ENCODE assay signal across 8 mouse cellular contexts in genomic region chr1:131910001-131910648, GRCm38 (mm10). TPM values are rescaled to one million over a fixed set of nuclear protein-coding genes. Genes with fewer than 3 reads are reported as not detected.
DNase-seq lines count a peak whose midpoint lies in the region; ATAC-seq and TF ChIP-seq lines count a peak whose summit lies in the region.

Gene Nucks1, plus strand, starts transcription at chr1:131910534.

- H3K4me1 ChIP-seq in hindbrain, embryonic 10.5 days (replicated peaks): peaks cover 19% of the 10 kb centered on the region
- peaks cover 7% of the 10 kb centered on the region; the same call in 1 of the 2 replicates for H3K4me1 ChIP-seq in lung, postnatal 0 days (ENCODE audit: insufficient read depth, low read depth, low read length)

- H3K27ac ChIP-seq in hindbrain, embryonic 10.5 days: peak within 1 kb of the TSS; percentile 100
- peak within 1 kb of the TSS; percentile 98 for H3K27ac ChIP-seq in lung, postnatal 0 days (ENCODE audit: low read length)

- peak within 1 kb of the TSS; percentile 97 for H3K4me3 ChIP-seq in hindbrain, embryonic 10.5 days
- H3K4me3 ChIP-seq in lung, postnatal 0 days (ENCODE audit: low read depth, low read length): peak within 1 kb of the TSS; percentile 100

- peak; percentile 81 for TF ChIP-seq EP300 in lung, postnatal 0 days (IDR thresholded peaks at IDR 0.05)

- ATAC-seq in frontal cortex, adult (ENCODE audit: low TSS enrichment): peak; percentile 98
- peak; percentile 99 for ATAC-seq in lung, postnatal 0 days

- H3K4me2 ChIP-seq in lung, postnatal 0 days (replicated peaks; ENCODE audit: low read depth, low read length): peak within 1 kb of the TSS; percentile 69

- H3K9ac ChIP-seq in lung, postnatal 0 days (replicated peaks; ENCODE audit: low read depth): peak within 1 kb of the TSS; percentile 94

- H3K36me3 ChIP-seq in hindbrain, embryonic 10.5 days: peaks cover 27% of the 10 kb centered on the region
- no peaks in the 10 kb centered on the region for H3K36me3 ChIP-seq in lung, postnatal 0 days (ENCODE audit: insufficient read depth, low read length)

- DNase-seq in MN1 (ENCODE audit: low spot score): peak; percentile 97
- DNase-seq in cerebellum, adult 9-10 months: peak; percentile 100
- DNase-seq in hindbrain, embryonic 10.5 days (ENCODE audit: low spot score): peak; percentile 100
- peak; percentile 100 for DNase-seq in layer of hippocampus, adult 9-11 months
- peak; percentile 98 for DNase-seq in lung, postnatal 0 days (ENCODE audit: low spot score)
- peak; percentile 97 for DNase-seq in ovary, postnatal 14 days (ENCODE audit: low spot score)
- DNase-seq in thymus, postnatal 14 days: peak; percentile 100

- peaks cover 31% of the 10 kb centered on the region for H3K27me3 ChIP-seq in hindbrain, embryonic 10.5 days (ENCODE audit: insufficient read depth, poor library complexity, severe bottlenecking)
- H3K27me3 ChIP-seq in lung, postnatal 0 days (replicated peaks; ENCODE audit: insufficient read depth, low read length): no peaks in the 10 kb centered on the region

- no peaks in the 10 kb centered on the region for H3K9me3 ChIP-seq in hindbrain, embryonic 10.5 days
- no peaks in the 10 kb centered on the region for H3K9me3 ChIP-seq in lung, postnatal 0 days (ENCODE audit: low read length)

- TF ChIP-seq CTCF in lung, postnatal 0 days (IDR thresholded peaks at IDR 0.05): peak; percentile 56

- under 1% methylated on average over 35 of the region's 35 CpGs for WGBS in hindbrain, embryonic 10.5 days
- WGBS in lung, postnatal 0 days: under 1% methylated on average over 34 of the region's 35 CpGs

RNA-seq across cellular contexts. Expression of gene Nucks1, which starts in this region (rescaled TPM):
- 73.2 and 104 TPM in 2 replicates for polyA plus RNA-seq in hindbrain, embryonic 10.5 days (2016; fragmentation: Nextera tagmentation; extraction: Ambion mirVana)
- 19.1 and 20.9 TPM in 2 replicates for polyA plus RNA-seq in lung, postnatal 0 days (2015; fragmentation: Nextera tagmentation; extraction: Ambion mirVana)

Comparison
In these comparisons a context has a peak if more than half of its experiments do, and no peak if none do; other contexts are left out.
1. Peak in every context shown above with its lines: DNase-seq, ATAC-seq, H3K4me3 ChIP-seq and H3K27ac ChIP-seq.